Mouse (Mus musculus) CH12.LX (cell line): ENCODE results near the gene Eml6. TPM values are rescaled to one million over a fixed set of nuclear protein-coding genes. Genes with fewer than 3 reads are reported as not detected.

Source experiments
- DNase-seq: peaks from one replicate; pipeline ENCODE4 v3.0.0-alpha.2; 2013; ENCODE audit errors: extremely low read depth
- H3K27ac ChIP-seq: 2 replicates; pipeline ENCODE4 v1.5.1; 2012; ENCODE audit warnings: low read depth, mild to moderate bottlenecking, control low read depth, moderate library complexity; ENCODE audit not compliant: insufficient read depth
- H3K27me3 ChIP-seq: replicated peaks from 2 replicates; pipeline ENCODE3; 2012; ENCODE audit warnings: inconsistent platforms
- H3K36me3 ChIP-seq, 2 experiments: replicated peaks in 1 of 2; 2 replicates each; pipeline versions ENCODE3 to v1.6.1; 2012; ENCODE audit warnings: inconsistent platforms in 1 of 2, low read length in 1 of 2, mild to moderate bottlenecking in 1 of 2, mixed read lengths in 1 of 2, moderate library complexity in 1 of 2; ENCODE audit not compliant: control insufficient read depth in 1 of 2, insufficient read depth in 1 of 2
- H3K4me1 ChIP-seq, 2 experiments: 2 replicates each; pipeline ENCODE4 v1.6.1; 2012; ENCODE audit warnings: inconsistent platforms in 1 of 2, moderate library complexity in 1 of 2; ENCODE audit not compliant: insufficient read depth in 2 of 2, control insufficient read depth in 1 of 2
- H3K4me2 ChIP-seq: 2 replicates; pipeline ENCODE4 v1.6.1; 2012; ENCODE audit warnings: low read depth, mild to moderate bottlenecking, control low read depth; ENCODE audit not compliant: poor library complexity, insufficient read depth, severe bottlenecking
- H3K4me3 ChIP-seq, 3 experiments: fragments of 150-350 bp in 1 of 3; sonication (generic) in 1 of 3; replicated peaks in 1 of 3; 2 replicates each; pipeline versions ENCODE3 to v1.5.1; 2011 to 2012; ENCODE audit warnings: low read depth in 2 of 3, low read length in 2 of 3, mild to moderate bottlenecking in 2 of 3, moderate library complexity in 2 of 3, control low read depth in 1 of 3, improper control_type of control experiment in 1 of 3, inconsistent platforms in 1 of 3, mixed read lengths in 1 of 3; ENCODE audit not compliant: poor library complexity in 1 of 3
- H3K79me2 ChIP-seq: replicated peaks from 2 replicates; pipeline ENCODE4 v1.6.1; 2012; ENCODE audit warnings: mild to moderate bottlenecking, moderate library complexity; ENCODE audit not compliant: control insufficient read depth, poor library complexity, insufficient read depth, severe bottlenecking; ENCODE audit errors: extremely low read depth
- H3K9ac ChIP-seq: 2 replicates; pipeline ENCODE4 v1.6.1; 2012; ENCODE audit warnings: low read depth, mild to moderate bottlenecking, control low read depth, moderate library complexity; ENCODE audit not compliant: insufficient read depth
- H3K9me3 ChIP-seq: replicated peaks from 2 replicates; pipeline ENCODE3; 2012; ENCODE audit warnings: low read length, inconsistent platforms, mixed read lengths
- CTCF ChIP-seq, 2 experiments: IDR thresholded peaks in 1 of 2; conservative IDR thresholded peaks in 1 of 2; 2 replicates each; pipeline ENCODE4 v1.5.1; 2011 to 2012; ENCODE audit warnings: low read depth in 2 of 2, low read length in 2 of 2, improper control_type of control experiment in 1 of 2, inconsistent platforms in 1 of 2, mild to moderate bottlenecking in 1 of 2, moderate library complexity in 1 of 2
- E2F4 ChIP-seq: IDR thresholded peaks from 2 replicates; pipeline ENCODE4 v1.6.1; 2011; ENCODE audit warnings: low read depth, low read length, improper control_type of control experiment; ENCODE audit not compliant: insufficient replicate concordance
- EP300 ChIP-seq: IDR thresholded peaks from 2 replicates; pipeline ENCODE4 v1.6.1; 2011; ENCODE audit warnings: low read length, improper control_type of control experiment
- ETS1 ChIP-seq: conservative IDR thresholded peaks from 2 replicates; pipeline ENCODE4 v1.6.1; 2012; ENCODE audit warnings: low read depth, mild to moderate bottlenecking, inconsistent platforms, low read length, improper control_type of control experiment, moderate library complexity
- HCFC1 ChIP-seq: IDR thresholded peaks from 2 replicates; pipeline ENCODE4 v1.6.1; 2012; ENCODE audit warnings: low read depth, mild to moderate bottlenecking, inconsistent platforms, low read length, improper control_type of control experiment
- IRF4 ChIP-seq: IDR thresholded peaks from 2 replicates; pipeline ENCODE4 v1.6.1; 2014; ENCODE audit warnings: low read depth, mild to moderate bottlenecking, inconsistent platforms, low read length, improper control_type of control experiment
- KAT2A ChIP-seq: IDR thresholded peaks from 2 replicates; pipeline ENCODE4 v1.6.1; 2012; ENCODE audit warnings: low read length, improper control_type of control experiment, inconsistent platforms; ENCODE audit not compliant: insufficient replicate concordance
- MAFK ChIP-seq: IDR thresholded peaks from 2 replicates; pipeline ENCODE4 v1.6.1; 2011; ENCODE audit warnings: low read length, improper control_type of control experiment; ENCODE audit not compliant: insufficient replicate concordance
- MAZ ChIP-seq: IDR thresholded peaks from 2 replicates; pipeline ENCODE4 v1.6.1; 2012; ENCODE audit warnings: low read depth, mild to moderate bottlenecking, inconsistent platforms, low read length, improper control_type of control experiment, moderate library complexity
- MEF2A ChIP-seq: IDR thresholded peaks from 2 replicates; pipeline ENCODE4 v1.6.1; 2014; ENCODE audit warnings: low read depth, mild to moderate bottlenecking, inconsistent platforms, low read length, improper control_type of control experiment, borderline replicate concordance
- MXI1 ChIP-seq: IDR thresholded peaks from 2 replicates; pipeline ENCODE4 v1.6.1; 2011; ENCODE audit warnings: mild to moderate bottlenecking, low read depth, low read length, improper control_type of control experiment
- NRF1 ChIP-seq: IDR thresholded peaks from 2 replicates; pipeline ENCODE4 v1.6.1; 2014; ENCODE audit warnings: low read depth, mild to moderate bottlenecking, inconsistent platforms, low read length, improper control_type of control experiment, moderate library complexity
- RCOR1 ChIP-seq: conservative IDR thresholded peaks from 2 replicates; pipeline ENCODE4 v1.6.1; 2012; ENCODE audit warnings: low read depth, mild to moderate bottlenecking, inconsistent platforms, low read length, improper control_type of control experiment
- SIN3A ChIP-seq: IDR thresholded peaks from 2 replicates; pipeline ENCODE4 v1.6.1; 2012; ENCODE audit warnings: low read length, improper control_type of control experiment, inconsistent platforms
- USF1 ChIP-seq: IDR thresholded peaks from 2 replicates; pipeline ENCODE4 v1.6.1; 2014; ENCODE audit warnings: low read depth, mild to moderate bottlenecking, inconsistent platforms, low read length, improper control_type of control experiment
- USF2 ChIP-seq: conservative IDR thresholded peaks from 2 replicates; pipeline ENCODE4 v1.6.1; 2011; ENCODE audit warnings: low read depth, low read length, improper control_type of control experiment
- ZMIZ1 ChIP-seq: IDR thresholded peaks from 2 replicates; pipeline ENCODE4 v1.6.1; 2012; ENCODE audit warnings: low read depth, mild to moderate bottlenecking, inconsistent platforms, low read length, improper control_type of control experiment
- dilution Hi-C: fragments of 300-500 bp; cut with MboI; formaldehyde crosslinking; loops from 2 replicates; pipeline ENCODE4 v1.14.3; 2020; ENCODE audit warnings: low sequenced_read_pairs; ENCODE audit not compliant: extremely low pct_unique_long_range_greater_than_20kb, extremely low pct_ligation_motif_present
- in situ Hi-C: fragments of 300-500 bp; cut with MboI; formaldehyde crosslinking; loops from 3 replicates; pipeline ENCODE4 v1.14.3; 2019; ENCODE audit warnings: low sequenced_read_pairs, low pct_ligation_motif_present, low pct_unique_long_range_greater_than_20kb, mixed read lengths
- polyA plus RNA-seq: library from polyadenylated mRNA; unstranded; fragments of >175 nt; gene quantifications from 2 replicates; pipeline ENCODE4 v1.2.1, GENCODE M21; 2012; ENCODE audit warnings: low read depth; ENCODE audit not compliant: insufficient read length
- total RNA-seq, 2 experiments: library from RNA; depleted of rRNA; stranded (reverse); fragments of 300-350 nt in 1 of 2; fragments of >200 nt in 1 of 2; gene quantifications; 2 replicates each; pipeline ENCODE4 v1.2.3; 2012 to 2014

Gene Eml6
- total and polyA plus RNA-seq, 3 experiments, result 3.1 to 3.7 (median 3.2) TPM

DNA sequence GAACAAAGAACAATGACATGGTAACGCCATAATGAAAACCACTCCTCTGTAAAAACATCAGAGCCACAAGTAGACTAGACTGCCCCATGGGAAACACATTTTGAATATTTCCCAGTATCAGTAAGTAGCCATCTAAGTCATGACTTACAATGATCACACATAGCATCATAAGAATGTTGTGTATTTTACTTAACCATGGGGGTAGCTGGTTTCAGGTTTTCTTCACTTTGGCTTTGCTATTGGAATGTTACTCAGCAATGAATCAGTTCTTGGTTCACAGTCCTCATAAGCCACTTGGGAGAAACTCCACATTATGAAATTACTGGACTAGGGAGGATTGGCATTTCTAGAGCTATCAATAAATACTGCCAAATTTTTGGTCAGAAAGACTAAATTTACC is 141.5 kb downstream of the Eml6 start:
- Histone ChIP-seq H3K27ac (no peak overlapping the region), H3K4me1 (peaks cover 4 to 29% of the 10 kb centered on the region in 2 experiments), H3K36me3 (no peaks in the 10 kb centered on the region), H3K4me2 (no peak overlapping the region), H3K79me2 (no peaks in the 10 kb centered on the region), H3K27me3 (no peaks in the 10 kb centered on the region), H3K9ac (no peak overlapping the region; the same call in 1 of the 2 replicates), H3K4me3 (no peak overlapping the region), H3K9me3 (no peaks in the 10 kb centered on the region)
- in situ Hi-C loops (loop anchor here (5.0 to 10.0 kb wide), 4 partner anchors 170 to 610 kb away; partner anchors contain the start of genes Clhc1 and Rps27a), dilution Hi-C loops (no loop called here)
- TF ChIP-seq ZMIZ1 (no peak), MXI1 (no peak), USF2 (no peak), EP300 (no peak), USF1 (no peak), HCFC1 (no peak)
- no peak for DNase-seq

DNA sequence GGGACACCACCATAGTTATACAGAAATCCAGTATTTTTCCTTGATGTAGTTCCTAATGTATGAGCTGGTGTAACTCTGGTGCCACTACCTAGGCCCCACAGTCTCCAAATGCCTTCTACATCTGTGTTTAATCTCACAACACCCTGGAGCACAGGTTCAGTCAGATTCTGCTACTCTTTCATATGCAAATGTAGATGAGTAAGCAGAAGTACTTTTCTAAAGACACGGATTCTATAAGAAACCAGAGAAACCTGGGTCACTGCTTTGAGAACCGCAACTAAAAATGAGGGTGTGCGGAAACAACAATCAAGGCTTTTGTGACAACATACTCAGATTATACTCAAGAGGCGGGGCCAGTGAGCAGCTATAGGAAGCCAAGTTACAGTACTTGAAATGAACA is 142.8 kb downstream of the Eml6 start:
- Histone ChIP-seq H3K4me1 (peaks cover 4 to 33% of the 10 kb centered on the region in 2 experiments), H3K27ac (no peak overlapping the region), H3K36me3 (peaks cover 0 to 2% of the 10 kb centered on the region in 2 experiments), H3K4me3 (no peak overlapping the region), H3K79me2 (no peaks in the 10 kb centered on the region), H3K9ac (no peak overlapping the region), H3K4me2 (no peak overlapping the region), H3K9me3 (peaks cover 6% of the 10 kb centered on the region), H3K27me3 (no peaks in the 10 kb centered on the region)
- peak; percentile 34 for DNase-seq
- TF ChIP-seq MAFK, result 0 out of 2 replicates have a peak, but pooled peaks have one; percentile 46
- TF ChIP-seq ETS1, result no peak
- dilution Hi-C loops, result no loop called here
- in situ Hi-C loops, result loop anchor here (5.0 to 10.0 kb wide), 4 partner anchors 171 to 608 kb away; partner anchors contain the start of genes Clhc1 and Rps27a

DNA sequence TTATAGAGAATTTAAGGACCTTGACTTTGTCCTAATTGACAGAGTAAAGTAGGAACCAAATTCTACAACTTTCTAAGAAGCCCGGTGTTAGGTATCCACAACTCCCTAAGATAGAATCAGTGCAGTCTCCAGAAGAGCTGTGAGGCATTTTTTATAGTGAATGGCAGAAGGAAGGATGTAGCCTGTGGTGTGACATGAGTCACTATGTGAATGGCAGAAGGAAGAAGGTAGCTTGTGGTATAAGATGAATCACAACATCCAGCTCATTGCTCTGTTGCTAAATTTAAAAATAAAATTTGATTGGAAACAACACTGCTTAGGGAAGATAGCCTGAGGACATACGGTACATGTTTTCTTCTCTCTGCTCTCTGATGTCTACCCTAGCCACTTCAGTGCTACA is 146.2 kb downstream of the Eml6 start:
- H3K4me2 ChIP-seq, result no peak overlapping the region
- peaks cover 6% of the 10 kb centered on the region for H3K9me3 ChIP-seq
- no peak overlapping the region for H3K4me3 ChIP-seq
- H3K27me3 ChIP-seq, result no peaks in the 10 kb centered on the region
- in situ Hi-C loops, result loop anchor here (5.0 to 10.0 kb wide), 4 partner anchors 167 to 605 kb away; partner anchors contain the start of genes Clhc1 and Rps27a
- no peak overlapping the region for H3K27ac ChIP-seq
- no peaks in the 10 kb centered on the region for H3K79me2 ChIP-seq
- TF ChIP-seq IRF4, result no peak
- no peak for TF ChIP-seq RCOR1
- no peak for TF ChIP-seq KAT2A
- TF ChIP-seq SIN3A, result no peak
- TF ChIP-seq CTCF (conservative IDR thresholded peaks at IDR 0.05 in 1 of 2, IDR thresholded peaks at IDR 0.05 in 1 of 2; ENCODE audit: low read depth in 2 of 2, low read length in 2 of 2), result no peak
- TF ChIP-seq MAZ, result no peak
- no peak for TF ChIP-seq E2F4
- no peak for TF ChIP-seq NRF1
- TF ChIP-seq MEF2A, result no peak
- no peak overlapping the region for H3K9ac ChIP-seq
- peaks cover 0 to 2% of the 10 kb centered on the region in 2 experiments for H3K36me3 ChIP-seq
- dilution Hi-C loops, result no loop called here
- H3K4me1 ChIP-seq, result peaks cover 4 to 27% of the 10 kb centered on the region in 2 experiments
- no peak for DNase-seq
